Mouse (Mus musculus): ENCODE measurements around the gene Mrpl37.

The Mrpl37 gene

DNA sequence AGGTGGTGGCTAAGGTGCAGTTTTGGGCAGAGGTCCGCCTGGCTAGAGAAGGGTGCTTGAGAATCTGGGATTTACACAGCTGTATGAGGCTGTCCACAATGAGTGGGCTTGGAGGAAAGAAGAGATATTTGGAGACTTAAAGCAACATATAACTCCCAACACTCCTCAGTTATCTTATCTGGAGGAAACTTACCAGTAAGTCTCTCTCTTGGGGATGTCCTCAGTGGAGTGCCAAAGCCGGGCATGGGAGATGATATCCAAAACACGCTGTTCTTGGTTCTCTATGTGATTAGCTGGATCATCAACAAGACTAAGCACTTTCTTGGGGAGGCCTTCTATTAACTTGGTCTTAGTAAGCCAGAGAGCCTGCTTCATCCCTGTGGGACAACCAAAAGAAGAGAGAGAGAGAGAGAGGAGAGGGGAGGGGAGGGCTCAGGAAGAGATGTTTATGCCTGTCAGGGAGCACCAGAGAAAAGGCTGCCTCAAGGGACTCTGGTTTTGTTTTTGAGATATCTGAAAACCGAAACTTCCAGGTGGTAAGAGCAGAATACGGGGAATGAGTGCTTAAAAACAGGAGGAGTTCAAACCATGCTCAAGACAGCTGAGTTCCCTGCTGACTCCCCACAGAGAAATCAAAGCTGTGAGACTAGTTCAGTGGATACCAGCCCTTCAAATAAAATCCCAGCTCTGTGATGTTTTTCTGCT is 2.1 kb downstream of the Mrpl37 start:
- no peak for DNase-seq (ENCODE audit: low spot score)

DNA sequence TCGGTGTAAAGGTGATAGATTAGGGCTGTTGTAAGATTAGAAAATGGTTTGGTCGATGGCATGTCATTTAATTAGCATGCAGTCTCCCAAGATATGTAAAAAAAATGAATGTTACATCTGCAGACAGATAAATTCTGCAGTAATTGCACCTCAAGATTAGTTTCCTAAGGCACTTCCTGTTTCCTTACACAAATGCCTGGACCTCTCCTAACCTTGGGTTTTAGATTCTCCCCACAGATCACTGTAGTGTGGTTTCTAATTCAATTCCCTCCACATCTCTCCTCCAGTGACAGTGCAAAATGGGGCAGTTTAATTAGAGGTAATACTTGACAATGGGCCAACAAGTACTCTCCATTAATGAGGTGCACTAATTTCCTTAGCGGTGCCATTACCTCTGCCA is 3.5 kb downstream of the Mrpl37 start:
- DNase-seq (ENCODE audit: low spot score): no peak

DNA sequence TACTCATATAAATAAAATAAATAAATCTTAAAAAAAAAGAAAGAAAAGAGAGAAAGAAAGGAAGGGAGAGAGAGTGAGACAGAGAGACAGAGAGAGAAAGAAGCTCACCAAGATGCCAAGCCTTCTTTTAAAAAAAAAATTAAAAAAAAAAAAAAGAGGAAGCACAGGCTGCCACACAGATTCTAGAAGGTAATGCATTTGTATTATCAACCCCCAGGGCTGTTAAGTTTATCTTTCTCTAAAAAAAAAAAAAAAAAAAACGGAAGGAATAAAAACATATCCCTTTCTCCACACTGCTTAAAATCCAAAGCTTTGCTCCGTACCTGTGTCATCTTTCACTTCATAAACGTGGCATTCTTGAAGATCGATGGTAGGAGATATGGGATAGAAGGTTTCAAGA is 5.1 kb downstream of the Mrpl37 start:
- DNase-seq (ENCODE audit: low spot score): no peak

DNA sequence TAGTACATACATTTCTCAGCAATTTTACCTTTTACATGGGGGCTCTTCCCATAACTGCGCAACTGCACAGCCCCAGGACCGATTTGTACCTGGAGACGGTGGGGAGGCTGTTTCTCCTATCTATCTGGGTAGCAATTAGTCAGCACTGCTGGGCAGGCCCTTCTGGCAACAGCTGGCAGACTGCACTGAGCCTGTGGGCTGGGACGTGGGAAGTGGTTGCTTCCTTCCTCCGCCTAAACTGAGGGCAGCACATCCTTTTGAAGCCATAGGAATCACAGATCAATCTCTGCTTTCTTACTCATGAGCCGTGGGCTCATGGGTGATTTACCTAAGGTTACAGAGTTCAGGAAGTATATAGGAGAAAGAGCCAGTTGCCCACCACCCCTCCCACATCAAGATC is 7.9 kb downstream of the Mrpl37 start:
- DNase-seq (ENCODE audit: low spot score): no peak

DNA sequence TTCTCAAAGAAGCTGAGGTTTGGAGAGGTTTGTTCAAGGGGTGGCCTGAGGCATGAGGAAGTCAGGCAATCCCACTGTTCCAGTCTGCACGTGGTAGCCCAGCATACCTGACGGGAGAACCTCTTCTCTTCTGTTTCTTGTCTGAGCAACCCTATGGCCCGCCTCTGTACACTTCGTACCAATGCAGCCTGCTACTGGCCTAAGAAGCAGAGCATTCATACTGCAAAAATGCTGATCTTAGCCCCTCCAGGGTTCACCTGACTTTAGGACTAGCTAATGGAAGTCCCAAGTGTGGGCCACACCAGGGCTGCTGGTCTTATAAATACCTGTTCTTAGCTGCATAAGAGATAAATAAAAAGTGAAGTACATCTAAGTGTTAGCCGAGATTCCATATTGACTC is 8.3 kb downstream of the Mrpl37 start:
- DNase-seq (ENCODE audit: low spot score): no peak

DNA sequence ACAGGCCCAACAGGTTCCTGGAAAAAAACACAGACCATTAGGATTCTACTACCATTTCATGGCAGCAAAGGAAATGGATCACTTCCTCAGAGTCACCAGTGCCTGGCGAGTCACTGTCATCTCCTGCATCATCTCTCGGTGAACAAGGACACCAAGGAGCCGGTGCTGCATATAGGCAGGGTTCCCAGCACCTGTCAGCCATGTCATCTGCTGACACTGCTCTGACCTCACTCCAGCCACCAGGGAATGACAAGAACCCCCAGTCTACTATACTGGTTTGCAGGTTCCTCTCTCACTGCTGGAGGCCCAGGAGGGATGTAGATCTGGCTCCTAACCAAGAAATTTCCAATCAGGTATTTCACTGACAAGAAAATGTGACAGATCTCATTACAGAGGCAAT is 10.6 kb downstream of the Mrpl37 start:
- DNase-seq (ENCODE audit: low spot score): no peak

DNA sequence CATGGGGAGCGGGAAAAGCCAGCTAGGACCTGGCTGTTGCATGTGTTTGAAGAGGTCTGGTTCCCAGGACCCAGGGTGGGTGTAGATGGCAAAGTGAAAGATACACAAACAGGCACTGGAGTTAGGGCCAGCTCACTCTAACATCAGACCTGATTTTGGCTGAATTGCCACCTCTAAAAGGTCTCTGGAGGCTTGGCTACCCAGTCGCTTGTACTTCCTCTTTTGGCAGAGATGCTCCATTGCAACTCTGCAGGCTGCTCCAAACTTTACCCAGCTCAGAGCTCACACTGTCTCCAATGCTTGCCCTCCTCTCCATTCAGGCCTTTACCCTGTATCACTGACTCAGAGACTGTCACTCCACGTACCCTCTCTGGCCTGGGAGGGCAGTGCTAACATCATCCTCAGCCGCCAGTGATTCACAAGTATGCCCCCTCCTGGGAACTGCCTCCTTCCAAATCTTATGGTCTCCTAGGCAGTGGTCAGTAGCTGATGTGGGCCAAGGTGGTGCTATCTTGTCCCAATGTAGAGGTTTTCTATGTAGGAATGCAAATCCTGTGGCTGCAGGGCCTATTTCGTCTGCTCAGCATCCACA is 13.6 kb downstream of the Mrpl37 start:
- DNase-seq (ENCODE audit: low spot score): no peak

DNA sequence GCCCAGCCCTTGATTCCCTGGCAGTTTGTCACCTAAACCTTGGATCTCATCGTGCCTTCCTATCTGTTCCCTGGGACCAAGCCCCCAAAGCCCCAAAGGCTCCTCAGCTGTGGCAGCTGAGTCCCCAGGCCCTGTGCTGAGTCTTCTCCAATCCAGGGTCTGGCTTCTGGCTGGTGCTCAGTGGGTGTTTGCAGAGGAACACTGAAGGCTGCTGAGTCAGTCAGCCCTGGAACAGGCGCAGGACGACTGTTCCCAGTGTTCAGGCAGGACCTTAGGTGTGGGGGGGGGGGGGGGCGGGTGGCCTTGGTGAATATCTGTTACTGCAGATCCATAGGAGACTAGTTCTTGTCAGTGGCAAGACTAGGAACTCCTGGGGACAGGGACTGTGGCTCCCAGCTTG is 14.8 kb downstream of the Mrpl37 start:
- no peak for DNase-seq (ENCODE audit: low spot score)

DNA sequence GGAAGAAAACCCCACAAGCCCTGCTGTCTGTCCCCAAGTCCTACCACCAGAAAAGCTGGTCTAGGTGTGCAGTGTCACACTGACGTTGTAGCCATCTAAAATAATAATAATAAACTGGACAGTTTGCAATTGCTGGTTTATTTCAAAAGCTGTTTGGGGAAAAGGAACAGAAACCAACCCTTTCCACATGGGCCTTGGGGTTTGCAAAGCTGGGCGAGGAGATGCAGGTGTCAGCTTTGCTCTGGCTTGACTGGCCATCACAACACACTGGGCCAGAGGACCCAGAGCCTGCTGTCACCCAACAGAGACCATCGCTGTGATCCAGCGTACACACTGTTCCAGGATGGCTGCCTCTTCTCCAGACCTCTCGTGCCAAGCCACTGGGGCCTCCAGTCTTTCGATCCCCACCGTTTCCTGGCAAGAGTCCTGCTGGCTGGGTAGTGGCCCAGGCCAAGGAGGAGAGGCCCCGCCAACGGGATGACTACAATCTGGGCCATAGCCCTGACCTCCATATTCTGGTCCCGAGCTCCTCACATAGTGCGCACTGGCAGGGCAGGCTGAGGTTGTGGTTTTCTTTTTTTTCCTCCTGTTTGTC is 18.0 kb downstream of the Mrpl37 start:
- DNase-seq (ENCODE audit: low spot score): no peak

DNA sequence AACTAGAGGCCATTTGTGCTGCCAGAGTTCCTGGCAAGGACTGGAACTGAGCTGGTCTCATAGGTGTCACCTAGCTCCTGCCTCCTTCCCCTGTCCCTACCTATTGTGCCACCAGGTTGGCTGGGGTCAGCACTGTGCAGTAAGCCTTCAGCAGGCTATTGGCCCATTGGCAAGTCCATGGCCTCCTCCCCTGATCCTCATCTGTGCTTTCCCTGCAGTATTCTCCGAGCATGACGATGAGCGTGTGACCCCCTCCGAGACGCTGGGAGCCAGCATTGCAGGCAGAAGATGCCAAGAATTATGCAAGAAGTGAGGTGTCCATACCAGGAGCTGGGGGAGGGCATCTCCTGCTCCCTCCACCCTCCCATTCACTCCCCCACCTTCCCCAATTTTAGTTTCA is 18.9 kb downstream of the Mrpl37 start:
- no peak for DNase-seq (ENCODE audit: low spot score)

DNA sequence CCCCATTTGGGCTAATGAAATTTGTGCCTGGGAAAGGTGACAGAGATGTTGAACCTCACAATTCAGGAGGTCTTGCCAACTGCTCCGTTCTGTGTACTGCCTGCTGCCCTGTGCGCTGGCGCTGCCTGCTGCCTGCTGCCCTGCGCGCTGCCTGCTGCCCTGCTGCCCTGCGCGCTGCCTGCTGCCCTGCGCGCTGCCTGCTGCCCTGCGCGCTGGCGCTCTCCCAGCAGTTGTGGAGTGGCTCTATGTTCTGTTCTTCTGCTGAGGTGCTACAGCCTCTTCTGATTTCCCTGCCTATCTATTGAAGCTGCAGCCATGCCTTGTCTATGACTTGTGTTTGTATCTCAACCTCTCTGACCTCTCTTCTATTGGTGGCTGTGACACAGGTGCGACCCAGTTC is 21.5 kb downstream of the Mrpl37 start:
- no peak for DNase-seq (ENCODE audit: low spot score)

DNA sequence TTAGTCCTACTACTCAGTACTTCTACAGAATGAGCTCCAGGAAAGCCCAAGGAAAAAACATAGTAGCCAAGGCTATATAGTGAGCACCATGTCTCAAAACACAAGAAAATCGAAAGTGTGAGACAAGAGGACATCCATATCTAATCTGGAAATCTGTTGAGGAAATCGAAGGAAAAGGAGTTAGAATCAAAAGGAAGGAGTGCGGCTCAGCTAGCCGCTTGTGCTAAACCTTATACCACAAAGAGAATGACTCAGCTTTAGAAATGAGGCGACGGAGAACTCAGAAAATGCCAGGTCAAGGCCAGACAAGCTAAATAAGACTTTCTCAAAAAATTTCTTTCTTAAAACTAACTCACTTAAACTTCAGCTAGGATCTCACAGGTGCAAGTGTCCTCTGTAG is 24.4 kb downstream of the Mrpl37 start:
- no peak for DNase-seq (ENCODE audit: low spot score)

DNA sequence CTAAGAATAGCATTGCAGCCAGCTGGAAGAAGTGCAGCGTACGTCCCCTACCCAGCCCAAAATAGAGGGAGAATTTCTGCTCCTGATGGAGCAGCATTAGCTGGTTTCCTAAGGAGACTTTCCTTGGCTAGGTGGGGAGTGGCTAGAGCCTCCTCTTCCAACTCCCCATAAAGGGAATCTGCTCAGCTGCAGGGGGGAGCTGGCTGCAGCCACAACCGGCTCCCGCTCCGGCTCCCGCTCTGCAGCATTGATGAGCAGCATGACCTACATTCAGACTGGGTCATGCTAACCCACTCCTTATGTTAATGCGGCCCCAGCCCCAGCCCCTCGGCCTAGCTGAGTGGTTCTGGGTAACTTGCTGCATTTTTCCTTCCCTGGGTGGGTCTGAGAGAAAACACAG is 27.4 kb downstream of the Mrpl37 start:
- DNase-seq (ENCODE audit: low spot score): no peak

DNA sequence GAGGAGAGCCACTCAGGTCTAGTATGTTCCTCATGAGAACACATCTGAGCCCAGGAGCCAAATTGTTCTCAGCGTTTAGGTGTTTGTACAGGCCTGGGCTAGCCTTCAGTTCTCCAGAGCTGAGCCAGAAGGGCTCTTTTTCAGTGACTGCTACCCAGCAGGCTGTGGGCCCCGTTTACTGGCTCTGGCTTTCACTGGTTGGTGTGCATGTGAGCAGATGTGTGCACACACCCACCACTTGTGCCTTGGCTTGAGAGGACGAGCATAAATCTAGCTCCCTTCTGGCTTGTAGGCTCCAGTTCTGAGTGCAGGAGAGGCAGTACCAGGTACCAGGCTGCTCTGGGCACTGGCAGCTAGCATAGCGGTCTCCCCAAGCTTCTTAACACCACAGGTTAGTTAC is 28.4 kb downstream of the Mrpl37 start:
- DNase-seq (ENCODE audit: low spot score): no peak

DNA sequence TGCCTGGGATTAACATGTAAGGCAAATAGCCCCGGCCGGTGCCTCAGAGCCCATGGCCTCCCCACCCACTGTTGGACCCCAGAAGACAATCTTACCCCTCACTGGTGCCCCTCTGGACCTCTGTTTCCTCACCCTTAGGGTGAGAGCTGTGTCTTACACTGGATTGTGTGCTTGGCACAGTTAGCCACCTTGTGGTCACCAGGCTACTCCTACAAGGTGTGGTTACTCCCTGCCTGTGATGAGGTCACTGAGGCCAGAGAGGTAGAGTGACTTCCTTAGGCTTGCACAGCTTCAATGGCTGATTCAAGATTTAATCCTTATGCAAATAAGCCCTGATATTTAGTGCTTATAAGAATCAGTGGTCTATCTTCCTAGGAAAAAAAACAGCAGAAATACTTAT is 29.7 kb downstream of the Mrpl37 start:
- no peak for DNase-seq (ENCODE audit: low spot score)

DNA sequence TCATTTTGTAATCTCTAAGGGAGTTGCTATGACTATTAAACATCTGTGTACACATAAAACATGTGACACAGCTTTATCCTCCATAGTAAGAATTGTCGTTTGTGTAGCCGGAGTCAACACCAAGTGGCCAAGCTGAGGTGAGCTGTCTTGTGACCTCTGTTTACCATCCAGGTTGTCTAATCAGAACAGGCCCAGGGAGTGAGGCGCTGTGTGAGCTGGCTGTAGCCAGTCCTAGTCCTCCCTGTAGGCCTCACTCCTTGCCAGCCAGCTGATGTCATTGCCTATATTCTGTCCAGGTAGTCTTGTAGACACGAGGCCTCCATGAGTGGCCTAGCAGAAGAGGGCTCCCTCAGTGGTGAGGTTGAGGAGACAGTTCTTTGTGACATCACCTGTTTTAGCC is 31.0 kb downstream of the Mrpl37 start:
- DNase-seq (ENCODE audit: low spot score): no peak

DNA sequence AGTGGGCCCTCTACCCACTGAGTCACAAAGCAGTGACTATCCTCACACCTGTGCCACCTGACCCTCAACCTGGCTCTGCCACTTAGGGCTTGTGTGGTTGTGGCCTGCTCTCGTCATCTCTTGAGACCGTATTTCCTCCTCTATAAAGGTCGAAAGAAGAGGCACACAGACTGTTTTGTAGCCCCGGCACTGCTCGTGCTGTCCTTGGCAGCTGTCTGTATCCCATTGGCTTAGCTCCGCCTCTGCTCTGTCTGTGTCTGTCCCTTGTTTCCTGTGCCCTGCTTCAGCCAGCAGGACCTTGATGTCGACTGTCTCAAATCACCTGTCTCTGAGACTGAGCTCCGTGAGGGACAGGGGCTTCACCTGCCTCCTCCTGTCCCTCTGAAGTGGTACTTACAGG is 40.2 kb downstream of the Mrpl37 start:
- DNase-seq (ENCODE audit: low spot score): no peak

DNA sequence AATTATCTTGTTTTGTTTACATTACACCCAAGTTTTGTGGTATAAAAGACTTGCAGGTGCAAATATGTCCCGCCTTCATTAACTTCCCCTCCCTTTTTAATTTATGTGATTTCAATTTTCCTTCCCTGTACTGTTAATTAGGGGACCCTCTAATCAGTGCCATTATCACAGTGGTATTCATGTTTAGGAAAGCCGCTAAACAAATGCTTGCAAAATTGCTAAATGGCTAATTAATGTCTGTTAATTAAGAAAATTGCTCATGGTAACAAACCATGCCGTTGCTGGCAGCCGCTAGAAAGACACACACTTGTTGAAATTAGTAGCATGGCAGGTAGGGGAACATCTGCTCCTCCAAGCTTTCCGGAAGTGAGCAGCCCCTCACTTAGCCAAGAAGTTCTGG is 41.3 kb downstream of the Mrpl37 start:
- no peak for DNase-seq (ENCODE audit: low spot score)

DNA sequence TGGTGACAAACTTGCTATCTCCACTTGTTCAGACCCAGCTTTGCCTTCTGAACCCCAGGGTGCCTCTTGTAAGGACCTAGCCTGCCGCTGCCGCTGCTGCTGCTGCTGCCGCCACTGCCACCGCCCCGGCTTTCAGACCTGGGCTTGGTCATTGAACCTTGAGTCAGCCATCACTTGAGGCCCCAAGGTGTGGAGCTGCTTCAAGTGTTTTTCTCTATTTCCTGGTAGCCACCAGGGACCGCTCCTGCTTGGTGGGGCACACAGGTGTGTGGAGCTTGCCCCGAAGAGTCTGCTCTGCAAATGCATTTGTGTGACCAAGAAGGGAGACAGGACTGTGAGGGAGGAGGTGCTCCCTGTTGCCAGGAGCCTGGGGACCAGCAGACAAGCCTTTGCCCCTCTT is 41.8 kb downstream of the Mrpl37 start:
- no peak for DNase-seq (ENCODE audit: low spot score)

DNA sequence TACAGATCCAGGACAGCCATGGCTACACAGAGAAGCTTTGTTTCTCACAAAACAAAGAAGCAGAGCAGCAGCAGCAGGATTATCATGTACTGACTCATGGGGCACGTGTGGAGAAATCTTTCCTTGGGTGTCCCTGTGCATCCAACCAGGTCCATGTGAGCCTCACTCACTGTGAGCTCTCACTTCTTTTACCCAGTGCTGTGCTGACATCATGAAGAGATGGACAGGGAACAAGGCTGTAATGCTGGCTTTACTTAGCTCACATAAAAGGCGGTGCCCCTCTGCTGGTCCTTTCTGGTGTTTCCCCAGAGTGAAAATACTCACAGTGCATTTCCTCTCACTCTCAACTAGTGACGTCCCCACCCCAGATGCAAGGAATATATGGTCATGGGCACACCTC is 45.2 kb downstream of the Mrpl37 start:
- DNase-seq (ENCODE audit: low spot score): no peak

DNA sequence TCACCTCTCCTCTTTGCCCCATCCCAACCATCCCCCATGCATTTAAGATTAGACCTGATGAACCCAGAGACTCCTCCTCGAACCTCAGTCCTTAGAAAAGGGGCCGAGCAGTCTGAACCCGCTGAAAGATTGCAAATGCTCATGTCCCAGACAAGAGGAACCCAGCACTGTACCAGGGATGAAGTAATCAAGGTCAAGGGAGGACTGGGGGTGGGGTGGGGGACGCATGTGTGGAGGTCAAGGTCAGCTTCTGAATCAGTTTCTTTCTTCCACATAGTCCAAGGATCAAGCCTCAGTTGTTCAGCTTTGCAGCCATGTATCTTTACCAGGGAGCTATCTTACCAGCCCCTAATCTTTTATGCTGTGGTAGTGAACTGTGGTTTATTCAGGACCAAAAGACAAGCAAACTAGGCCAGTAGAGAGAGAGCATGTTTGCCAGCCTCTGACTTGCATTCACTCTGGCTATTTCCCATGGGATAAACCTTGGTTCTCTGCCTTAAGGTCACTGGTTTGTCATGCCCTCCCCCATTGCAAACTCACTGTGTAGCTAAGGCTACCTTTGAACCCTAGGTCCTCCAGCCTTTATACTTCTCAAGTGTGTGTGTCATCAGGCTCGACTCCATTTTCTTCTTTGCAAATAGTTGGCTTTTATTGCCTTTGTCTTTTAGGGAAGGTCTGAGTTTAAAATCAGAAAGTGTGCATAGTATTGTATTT is 46.2 kb downstream of the Mrpl37 start:
- DNase-seq (ENCODE audit: low spot score): no peak

DNA sequence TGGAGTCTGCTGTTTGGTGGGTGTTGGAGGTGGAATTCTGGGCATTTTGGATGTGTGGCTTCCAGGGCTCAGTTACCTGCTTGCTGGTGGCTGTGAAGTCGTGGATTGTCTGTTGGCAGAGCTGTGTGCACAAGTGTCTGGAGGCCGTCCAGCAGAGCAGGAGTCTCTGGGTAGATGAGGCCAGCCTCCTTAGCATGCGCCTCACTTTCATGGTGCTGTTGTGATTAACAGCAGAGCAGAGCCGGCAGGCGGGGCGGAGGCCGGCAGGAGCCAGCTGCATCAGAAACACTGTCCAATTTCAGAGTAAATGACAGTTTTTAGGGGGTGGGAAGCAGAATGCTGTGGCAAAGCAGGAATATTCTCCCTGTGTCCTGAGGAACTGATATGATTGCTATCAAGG is 47.6 kb downstream of the Mrpl37 start:
- peak; percentile 15 for DNase-seq (ENCODE audit: low spot score)

DNA sequence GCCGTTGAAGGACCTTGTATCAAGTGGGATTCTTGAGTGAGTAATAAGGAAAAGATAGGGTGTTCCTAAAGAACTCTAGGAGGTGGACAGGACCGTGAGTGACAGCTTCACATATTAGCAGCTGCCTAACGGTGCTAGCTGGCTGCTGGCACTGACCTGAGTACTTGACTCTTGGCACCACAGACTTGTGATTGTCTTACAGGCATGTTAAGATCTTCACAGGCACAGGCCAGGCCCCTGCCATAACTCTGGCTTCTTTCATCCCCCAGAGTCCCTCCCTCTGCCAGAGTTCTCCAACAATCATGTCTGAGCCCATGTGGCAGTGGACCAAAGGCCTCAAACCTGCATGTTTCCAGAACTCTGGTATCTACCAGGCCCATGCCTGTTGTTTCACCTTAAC is 48.1 kb downstream of the Mrpl37 start:
- no peak for DNase-seq (ENCODE audit: low spot score)

All from layer of hippocampus, adult 9-10 months (tissue).